Mouse (Mus musculus) E14TG2a.4 (cell line): ENCODE data around the gene Pik3cg.

ENCODE experiments used
- H3K27me3 ChIP-seq: 2 replicates; pipeline ENCODE4 v1.6.1; 2014; ENCODE audit warnings: low read length, control low read depth; ENCODE audit not compliant: insufficient read depth
- H3K36me3 ChIP-seq: 2 replicates; pipeline ENCODE4 v1.6.1; 2014; ENCODE audit warnings: low read length, control low read depth; ENCODE audit not compliant: insufficient read depth
- H3K4me1 ChIP-seq: replicated peaks from 2 replicates; pipeline ENCODE4 v1.6.1; 2014; ENCODE audit warnings: low read depth, low read length, control low read depth
- H3K4me3 ChIP-seq: replicated peaks from 2 replicates; pipeline ENCODE4 v1.5.1; 2014; ENCODE audit warnings: mild to moderate bottlenecking, low read length
- H3K9me3 ChIP-seq: 2 replicates; pipeline ENCODE4 v1.6.1; 2014; ENCODE audit warnings: low read length, control low read depth
- CTCF ChIP-seq: conservative IDR thresholded peaks from 2 replicates; pipeline ENCODE4 v1.5.1; 2014; ENCODE audit warnings: low read length
- NANOG ChIP-seq: IDR thresholded peaks from 2 replicates; pipeline ENCODE4 v1.6.1; 2014; ENCODE audit warnings: borderline replicate concordance, low read length, mixed read lengths
- POU5F1 ChIP-seq: IDR thresholded peaks from 2 replicates; pipeline ENCODE4 v1.6.1; 2014; ENCODE audit warnings: low read length, borderline replicate concordance

Pik3cg gene

GRCm38 (mm10) chr12:32143782-32144181 is 64.7 kb downstream of the Pik3cg start:
- Histone ChIP-seq H3K9me3 (no peaks in the 10 kb centered on the region), H3K27me3 (0 out of 2 replicates have a peak, but pooled peaks cover 2% of the 10 kb centered on the region), H3K4me3 (no peak overlapping the region), H3K36me3 (no peaks in the 10 kb centered on the region), H3K4me1 (no peaks in the 10 kb centered on the region)
- no peak for TF ChIP-seq POU5F1
- no peak for TF ChIP-seq CTCF
- no peak for TF ChIP-seq NANOG

- no peak overlapping the region for H3K4me3 ChIP-seq
- H3K27me3 ChIP-seq = 0 out of 2 replicates have a peak, but pooled peaks cover 2% of the 10 kb centered on the region
- H3K9me3 ChIP-seq = no peaks in the 10 kb centered on the region
- no peaks in the 10 kb centered on the region for H3K36me3 ChIP-seq
- peaks cover 2% of the 10 kb centered on the region; the same call in 1 of the 2 replicates for H3K4me1 ChIP-seq
- TF ChIP-seq NANOG (no peak), POU5F1 (no peak), CTCF (no peak)
These were observed 65.3 kb downstream of the Pik3cg start for GRCm38 (mm10) chr12:32143151-32143550.

- no peaks in the 10 kb centered on the region for H3K36me3 ChIP-seq
- 0 out of 2 replicates have a peak, but pooled peaks cover 2% of the 10 kb centered on the region for H3K27me3 ChIP-seq
- peaks cover 5% of the 10 kb centered on the region; the same call in 1 of the 2 replicates for H3K4me1 ChIP-seq
- TF ChIP-seq CTCF (no peak), NANOG (no peak), POU5F1 (no peak)
- H3K4me3 ChIP-seq = no peak overlapping the region
- H3K9me3 ChIP-seq = no peaks in the 10 kb centered on the region
These were observed 66.7 kb downstream of the Pik3cg start for GRCm38 (mm10) chr12:32141766-32142165.

GRCm38 (mm10) chr12:32138831-32139230 is 69.6 kb downstream of the Pik3cg start:
- TF ChIP-seq NANOG (no peak), CTCF (no peak), POU5F1 (no peak)
- H3K9me3 ChIP-seq = no peaks in the 10 kb centered on the region

GRCm38 (mm10) chr12:32138362-32138761 is 70.1 kb downstream of the Pik3cg start:
- peaks cover 5% of the 10 kb centered on the region; the same call in 1 of the 2 replicates for H3K4me1 ChIP-seq
- no peaks in the 10 kb centered on the region for H3K36me3 ChIP-seq
- H3K9me3 ChIP-seq = no peaks in the 10 kb centered on the region
- TF ChIP-seq CTCF (no peak), NANOG (no peak), POU5F1 (no peak)
- 0 out of 2 replicates have a peak, but pooled peaks cover 2% of the 10 kb centered on the region for H3K27me3 ChIP-seq
- no peak overlapping the region for H3K4me3 ChIP-seq

More at GRCm38 (mm10) chr12:32138831-32139230, 69.6 kb downstream of the Pik3cg start:
- no peak overlapping the region for H3K4me3 ChIP-seq
- no peaks in the 10 kb centered on the region for H3K36me3 ChIP-seq
- 0 out of 2 replicates have a peak, but pooled peaks cover 2% of the 10 kb centered on the region for H3K27me3 ChIP-seq
- peaks cover 5% of the 10 kb centered on the region; the same call in 1 of the 2 replicates for H3K4me1 ChIP-seq

GRCm38 (mm10) chr12:32137542-32137941 is 70.9 kb downstream of the Pik3cg start:
- Histone ChIP-seq H3K9me3 (no peaks in the 10 kb centered on the region), H3K4me3 (no peak overlapping the region), H3K36me3 (no peaks in the 10 kb centered on the region), H3K4me1 (peaks cover 5% of the 10 kb centered on the region; the same call in 1 of the 2 replicates), H3K27me3 (0 out of 2 replicates have a peak, but pooled peaks cover 2% of the 10 kb centered on the region)
- no peak for TF ChIP-seq POU5F1
- TF ChIP-seq CTCF = no peak
- TF ChIP-seq NANOG = no peak

GRCm38 (mm10) chr12:32127599-32128507 is 80.6 kb downstream of the Pik3cg start:
- no peaks in the 10 kb centered on the region for H3K9me3 ChIP-seq
- TF ChIP-seq POU5F1 (no peak), CTCF (no peak), NANOG (peak; percentile 70)
- no peaks in the 10 kb centered on the region for H3K36me3 ChIP-seq
- H3K27me3 ChIP-seq = peaks cover 4% of the 10 kb centered on the region; the same call in 1 of the 2 replicates
- no peaks in the 10 kb centered on the region for H3K4me1 ChIP-seq
- H3K4me3 ChIP-seq = no peak overlapping the region

- no peak for TF ChIP-seq CTCF
- no peak for TF ChIP-seq NANOG
- TF ChIP-seq POU5F1 = no peak
- no peaks in the 10 kb centered on the region for H3K4me1 ChIP-seq
- no peaks in the 10 kb centered on the region for H3K9me3 ChIP-seq
- no peak overlapping the region for H3K4me3 ChIP-seq
- peaks cover 4% of the 10 kb centered on the region; the same call in 1 of the 2 replicates for H3K27me3 ChIP-seq
- H3K36me3 ChIP-seq = no peaks in the 10 kb centered on the region
These were observed 81.3 kb downstream of the Pik3cg start for GRCm38 (mm10) chr12:32127158-32127557.
